Comparison of ENCODE assay signal across 8 mouse cellular contexts in the genomic region with DNA sequence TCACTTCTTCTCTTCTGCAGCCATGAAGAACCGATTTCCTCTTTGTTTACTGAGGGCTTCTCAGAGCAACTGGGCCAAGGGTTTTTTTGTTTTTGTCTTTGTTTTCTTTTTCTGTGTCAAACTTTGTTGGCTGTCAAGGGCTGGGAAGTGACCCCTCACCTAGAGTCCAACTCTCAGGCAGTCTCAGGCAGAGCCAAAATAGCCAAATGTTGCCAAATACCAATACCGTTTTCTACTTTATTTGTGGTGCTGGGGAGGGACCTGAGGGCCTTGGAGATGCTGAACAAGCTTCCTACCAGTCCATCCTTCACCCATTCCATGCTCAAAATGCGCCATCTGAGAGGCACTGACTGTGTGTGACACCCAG. TPM values are rescaled to one million over a fixed set of nuclear protein-coding genes. Genes with fewer than 3 reads are reported as not detected.
DNase-seq lines count a peak whose midpoint lies in the region; ATAC-seq and TF ChIP-seq lines count a peak whose summit lies in the region.

No protein-coding gene starts in this region.

- H3K9me3 ChIP-seq in kidney, postnatal 0 days (replicated peaks; ENCODE audit: low read length) = no peaks in the 10 kb centered on the region
- no peaks in the 10 kb centered on the region for H3K9me3 ChIP-seq in hindbrain, embryonic 10.5 days
- H3K9me3 ChIP-seq in midbrain, embryonic 13.5 days = no peaks in the 10 kb centered on the region

- peaks cover 9% of the 10 kb centered on the region; the same call in 1 of the 2 replicates for H3K4me1 ChIP-seq in kidney, postnatal 0 days (replicated peaks; ENCODE audit: insufficient read depth, low read length)
- peaks cover 4% of the 10 kb centered on the region for H3K4me1 ChIP-seq in cortical plate, adult 2 months (ENCODE audit: control insufficient read depth, insufficient read depth, low read length)
- peaks cover 71% of the 10 kb centered on the region for H3K4me1 ChIP-seq in hindbrain, embryonic 10.5 days (replicated peaks)
- peaks cover 39% of the 10 kb centered on the region for H3K4me1 ChIP-seq in midbrain, embryonic 13.5 days (replicated peaks)

- H3K27me3 ChIP-seq in kidney, postnatal 0 days (ENCODE audit: insufficient read depth, low read length) = no peaks in the 10 kb centered on the region
- H3K27me3 ChIP-seq in hindbrain, embryonic 10.5 days (ENCODE audit: insufficient read depth, poor library complexity, severe bottlenecking) = no peaks in the 10 kb centered on the region; the same call in 1 of the 2 replicates
- H3K27me3 ChIP-seq in midbrain, embryonic 13.5 days = no peaks in the 10 kb centered on the region

- H3K27ac ChIP-seq in kidney, postnatal 0 days = 0 out of 2 replicates have a peak overlapping the region, but pooled peaks have one; percentile 81
- peak overlapping the region; percentile 5; the same call in 1 of the 2 replicates for H3K27ac ChIP-seq in cortical plate, adult 2 months (ENCODE audit: insufficient read depth, low read length)
- peak overlapping the region; percentile 92 for H3K27ac ChIP-seq in hindbrain, embryonic 10.5 days
- H3K27ac ChIP-seq in midbrain, embryonic 13.5 days = peak overlapping the region; percentile 85

- no peak for TF ChIP-seq CTCF in kidney, postnatal 0 days (IDR thresholded peaks at IDR 0.05; ENCODE audit: low read depth)
- no peak for TF ChIP-seq CTCF in cortical plate, adult 2 months (IDR thresholded peaks at IDR 0.05; ENCODE audit: extremely low read depth, insufficient read depth, low read length)

- H3K4me3 ChIP-seq in kidney, postnatal 0 days (replicated peaks; ENCODE audit: low read depth, low read length) = no peak overlapping the region
- no peak overlapping the region for H3K4me3 ChIP-seq in cortical plate, adult 2 months (ENCODE audit: insufficient read depth, low read length)
- H3K4me3 ChIP-seq in hindbrain, embryonic 10.5 days = peak overlapping the region; percentile 30; the same call in 1 of the 2 replicates
- no peak overlapping the region for H3K4me3 ChIP-seq in midbrain, embryonic 13.5 days (replicated peaks)

- H3K36me3 ChIP-seq in kidney, postnatal 0 days (ENCODE audit: insufficient read depth, low read length) = no peaks in the 10 kb centered on the region
- no peaks in the 10 kb centered on the region for H3K36me3 ChIP-seq in hindbrain, embryonic 10.5 days
- H3K36me3 ChIP-seq in midbrain, embryonic 13.5 days = no peaks in the 10 kb centered on the region

- no peak for ATAC-seq in kidney, postnatal 0 days (replicated peaks; ENCODE audit: low FRiP score, low read depth)
- no peak for ATAC-seq in midbrain, embryonic 13.5 days

- H3K4me2 ChIP-seq in kidney, postnatal 0 days (ENCODE audit: low read length) = no peak overlapping the region
- H3K4me2 ChIP-seq in midbrain, embryonic 13.5 days (replicated peaks) = no peak overlapping the region

- no peak for TF ChIP-seq POLR2A in cortical plate, adult 2 months (IDR thresholded peaks at IDR 0.05; ENCODE audit: extremely low read depth, insufficient read depth, low read length)

- WGBS in kidney, postnatal 0 days = 57% methylated on average over 3 of the region's 3 CpGs
- 40% methylated on average over 3 of the region's 3 CpGs for WGBS in hindbrain, embryonic 10.5 days
- WGBS in midbrain, embryonic 13.5 days = 58% methylated on average over 3 of the region's 3 CpGs

- no peak for DNase-seq in kidney, postnatal 0 days (ENCODE audit: low spot score)
- no peak for DNase-seq in kidney, adult 11 months
- DNase-seq in hindbrain, embryonic 10.5 days (ENCODE audit: low spot score) = no peak
- no peak for DNase-seq in cerebellum, postnatal 36 days
- no peak for DNase-seq in adrenal gland, postnatal 10 days
- DNase-seq in urinary bladder, adult 2 months (ENCODE audit: low spot score) = no peak

- H3K9ac ChIP-seq in kidney, postnatal 0 days (ENCODE audit: low read depth, low read length) = no peak overlapping the region
- no peak overlapping the region for H3K9ac ChIP-seq in midbrain, embryonic 13.5 days (replicated peaks)

RNA-seq across cellular contexts. Expression of gene Fgr, which starts 14.2 kb away (rescaled TPM):
- 0.47 and 0.51 TPM in 2 replicates for polyA plus RNA-seq in kidney, postnatal 0 days (2015; fragmentation: Nextera tagmentation; extraction: Ambion mirVana)
- 0.11 and 0.15 TPM in 2 replicates for polyA plus RNA-seq in cortical plate, adult 2 months (2012; rRNA removed)
- 0.14 TPM in 1 of 2 replicates, not detected in the other for polyA plus RNA-seq in hindbrain, embryonic 10.5 days (2016; fragmentation: Nextera tagmentation; extraction: Ambion mirVana)
- 0.12 TPM in 1 of 2 replicates, not detected in the other for polyA plus RNA-seq in midbrain, embryonic 13.5 days (2015; fragmentation: Nextera tagmentation; extraction: Ambion mirVana)
- 1 to 10 TPM; 1.3 to 1.6 TPM for total RNA-seq in adrenal gland, postnatal 10 days (2021)
- polyA plus RNA-seq in urinary bladder, adult 2 months (2012; rRNA removed) = 1.3 and 1.8 TPM in 2 replicates

RNA-seq across cellular contexts. Expression of gene Fam76a, which starts 37.3 kb away (rescaled TPM):
- 44.8 and 47.1 TPM in 2 replicates for polyA plus RNA-seq in kidney, postnatal 0 days (2015; fragmentation: Nextera tagmentation; extraction: Ambion mirVana)
- polyA plus RNA-seq in cortical plate, adult 2 months (2012; rRNA removed) = 40.2 and 40.3 TPM in 2 replicates
- polyA plus RNA-seq in hindbrain, embryonic 10.5 days (2016; fragmentation: Nextera tagmentation; extraction: Ambion mirVana) = 32.9 and 33.2 TPM in 2 replicates
- polyA plus RNA-seq in midbrain, embryonic 13.5 days (2015; fragmentation: Nextera tagmentation; extraction: Ambion mirVana) = 39.1 and 45.1 TPM in 2 replicates
- 10 to 100 TPM; 36.9 to 37.0 TPM for total RNA-seq in adrenal gland, postnatal 10 days (2021)
- polyA plus RNA-seq in urinary bladder, adult 2 months (2012; rRNA removed) = 44.0 and 44.7 TPM in 2 replicates

RNA-seq across cellular contexts. Expression of gene Ahdc1, which starts 51.4 kb away (rescaled TPM):
- 6.4 and 6.7 TPM in 2 replicates for polyA plus RNA-seq in kidney, postnatal 0 days (2015; fragmentation: Nextera tagmentation; extraction: Ambion mirVana)
- 23.8 and 26.4 TPM in 2 replicates for polyA plus RNA-seq in cortical plate, adult 2 months (2012; rRNA removed)
- polyA plus RNA-seq in hindbrain, embryonic 10.5 days (2016; fragmentation: Nextera tagmentation; extraction: Ambion mirVana) = 9.0 and 9.7 TPM in 2 replicates
- 10.4 and 12.6 TPM in 2 replicates for polyA plus RNA-seq in midbrain, embryonic 13.5 days (2015; fragmentation: Nextera tagmentation; extraction: Ambion mirVana)
- 10 to 100 TPM; 50.8 to 74.3 TPM for total RNA-seq in adrenal gland, postnatal 10 days (2021)
- polyA plus RNA-seq in urinary bladder, adult 2 months (2012; rRNA removed) = 5.3 and 13.3 TPM in 2 replicates

Comparison
In these comparisons a context has a peak if more than half of its experiments do, and no peak if none do; other contexts are left out.
1. H3K27ac ChIP-seq: peak in every context shown above with its lines; median percentile 92 in hindbrain, embryonic 10.5 days; 85 in midbrain, embryonic 13.5 days; 81 in kidney, postnatal 0 days; 5 in cortical plate, adult 2 months.